Mouse (Mus musculus) small intestine, adult 2 months (tissue): ENCODE measurements around the gene Rhebl1. TPM values are rescaled to one million over a fixed set of nuclear protein-coding genes. Genes with fewer than 3 reads are reported as not detected.
"Not testable (repeated sequence)": the region's sequence is repeated elsewhere in the genome, so short reads cannot be mapped to it uniquely, and the experiment has no call there.

Source experiments
- H3K27ac ChIP-seq: fragments of 200-500 bp; 2 replicates; pipeline ENCODE4 v1.5.1; 2012; ENCODE audit warnings: low read depth, low read length, control low read depth, inconsistent platforms; ENCODE audit not compliant: insufficient read depth
- H3K27me3 ChIP-seq: fragments of 200-500 bp; 2 replicates; pipeline ENCODE4 v1.6.1; 2012; ENCODE audit warnings: mild to moderate bottlenecking, moderate library complexity, low read length, inconsistent platforms; ENCODE audit not compliant: control insufficient read depth, insufficient read depth
- H3K36me3 ChIP-seq: fragments of 200-500 bp; 2 replicates; pipeline ENCODE4 v1.6.1; 2012; ENCODE audit warnings: mild to moderate bottlenecking, low read length, control low read depth, inconsistent platforms; ENCODE audit not compliant: control insufficient read depth, insufficient read depth
- H3K4me1 ChIP-seq: fragments of 200-500 bp; 2 replicates; pipeline ENCODE4 v1.6.1; 2012; ENCODE audit warnings: low read length, inconsistent platforms, mixed read lengths; ENCODE audit not compliant: control insufficient read depth, insufficient read depth, insufficient read length
- H3K4me3 ChIP-seq: fragments of 200-500 bp; 2 replicates; pipeline ENCODE4 v1.5.1; 2012; ENCODE audit warnings: low read depth, mild to moderate bottlenecking, control low read depth, inconsistent platforms, low read length, moderate library complexity
- CTCF ChIP-seq: fragments of 200-500 bp; IDR thresholded peaks from 2 replicates; pipeline ENCODE4 v1.5.1; 2012; ENCODE audit warnings: low read depth, mild to moderate bottlenecking, control low read depth, inconsistent platforms, low read length, moderate library complexity, mixed read lengths; ENCODE audit not compliant: insufficient replicate concordance, insufficient read length; ENCODE audit errors: extremely low read depth
- POLR2A ChIP-seq: fragments of 200-500 bp; IDR thresholded peaks from 2 replicates; pipeline ENCODE4 v1.6.1; 2012; ENCODE audit warnings: low read depth, mild to moderate bottlenecking, control low read depth, inconsistent platforms, low read length, moderate library complexity
- WGBS: fragments of 180-500 bp; shearing (Covaris S2); methylation state at CpG from one replicate; pipeline ENCODE4 v1.1.7; 2018; 5-methylcytosine and 5-hydroxymethylcytosine counted together
- polyA plus RNA-seq: library from polyadenylated mRNA; depleted of rRNA; stranded (reverse); fragments of >200 nt; gene quantifications from 2 replicates; pipeline ENCODE4 v1.2.3, GENCODE M21; 2012

Gene Rhebl1
- polyA plus RNA-seq, 1 experiment, result 24.1 TPM

DNA sequence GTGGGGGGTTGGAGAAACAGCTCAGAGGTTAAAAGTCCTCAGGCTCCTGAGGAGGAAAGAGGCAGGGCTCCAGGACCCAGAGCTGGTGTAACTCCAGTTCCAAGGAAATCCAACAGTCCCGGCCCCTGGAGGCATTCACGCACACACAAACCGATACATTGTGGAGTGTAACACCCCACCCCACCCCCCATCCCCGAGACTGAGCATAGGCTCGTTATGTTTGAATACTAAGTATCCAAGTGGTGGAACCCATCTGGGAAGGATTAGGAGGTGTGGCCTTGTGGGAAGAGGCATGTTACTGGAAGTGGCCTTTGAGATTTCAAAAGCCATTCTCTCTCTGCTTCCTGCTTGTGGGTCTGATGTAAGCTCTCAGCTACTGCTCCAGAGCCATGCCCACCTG, 27.2 kb upstream of the Rhebl1 start:
- no peaks in the 10 kb centered on the region for H3K27me3 ChIP-seq
- H3K36me3 ChIP-seq, result no peaks in the 10 kb centered on the region
- 93% methylated on average over 5 of the region's 5 CpGs for WGBS
- TF ChIP-seq POLR2A (no peak), CTCF (no peak)
- H3K4me3 ChIP-seq, result no peak overlapping the region
- peak overlapping the region; percentile 83; the same call in 1 of the 2 replicates for H3K27ac ChIP-seq
- H3K4me1 ChIP-seq, result peaks cover 11% of the 10 kb centered on the region; the same call in 1 of the 2 replicates

DNA sequence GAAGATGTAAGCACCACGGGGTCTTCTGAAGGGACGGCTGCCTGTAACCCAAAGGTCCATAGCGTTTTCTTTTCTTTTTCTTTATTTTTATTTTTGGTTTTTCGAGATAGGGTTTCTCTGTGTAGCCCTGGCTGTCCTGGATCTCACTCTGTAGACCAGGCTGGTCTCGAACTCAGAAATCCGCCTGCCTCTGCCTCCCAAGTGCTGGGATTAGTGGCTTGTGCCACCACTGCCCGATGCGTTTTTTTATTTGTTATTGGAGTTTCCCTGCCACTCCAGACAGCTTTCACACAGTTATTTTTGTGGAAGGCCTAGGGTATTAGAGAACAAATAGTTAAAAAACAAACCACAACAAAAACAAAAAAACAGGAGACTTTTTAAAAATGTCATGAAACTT, 24.2 kb upstream of the Rhebl1 start:
- not testable (repeated sequence) for H3K36me3 ChIP-seq, H3K27me3 ChIP-seq
- peak overlapping the region; percentile 78 for H3K4me3 ChIP-seq
- H3K4me1 ChIP-seq, result peaks cover 11% of the 10 kb centered on the region; the same call in 1 of the 2 replicates
- 7% methylated on average over 8 of the region's 8 CpGs for WGBS
- peak overlapping the region; percentile 55; the same call in 1 of the 2 replicates for H3K27ac ChIP-seq

DNA sequence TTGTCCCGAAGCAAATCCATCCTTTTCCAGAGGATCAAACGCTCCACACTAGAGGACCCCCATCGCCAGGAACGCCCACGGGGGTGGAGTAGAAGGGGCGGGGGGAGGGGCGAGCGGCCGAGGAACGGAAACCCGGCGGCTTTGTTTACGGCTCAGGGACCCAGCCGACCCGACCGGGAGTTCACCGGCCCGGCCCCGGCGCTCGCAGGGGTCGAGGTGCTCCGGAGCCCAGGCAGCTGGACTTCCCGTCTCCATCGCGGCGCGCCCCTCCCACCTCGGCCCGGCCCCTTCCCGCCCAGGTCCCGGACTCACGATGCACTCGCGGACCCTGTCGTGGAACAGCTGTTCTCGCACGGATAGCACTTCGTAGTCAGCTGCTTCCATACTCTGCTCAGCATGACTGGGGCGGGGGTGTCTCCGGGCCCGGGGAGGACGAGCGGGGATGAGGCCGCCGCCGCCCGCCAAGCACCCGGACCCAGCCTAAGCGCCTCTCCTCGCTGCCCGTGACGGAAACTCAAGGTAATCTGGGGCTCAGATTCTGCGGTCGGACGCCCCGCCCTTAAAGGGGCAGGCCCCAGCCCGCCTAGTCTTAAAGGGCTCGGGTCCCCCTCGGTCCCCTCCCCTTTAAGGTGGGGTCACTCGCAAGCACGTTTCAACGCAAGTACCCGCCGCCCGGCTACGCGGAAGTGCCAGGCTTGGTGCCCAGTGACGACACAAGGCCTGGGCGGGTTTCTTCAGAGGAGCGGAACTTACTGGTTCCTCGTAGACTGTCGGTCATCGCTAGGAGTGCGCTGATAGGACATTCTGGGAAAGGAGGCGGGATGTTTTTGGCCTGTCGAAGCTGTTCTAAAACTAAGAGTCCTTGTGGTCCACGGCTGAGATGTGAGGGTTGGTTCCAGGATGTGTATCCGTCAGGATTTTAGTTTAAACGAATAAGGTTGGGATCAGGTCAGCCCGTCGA, 23.5 kb upstream of the Rhebl1 start, which contains the start of gene Lmbr1l:
Gene Lmbr1l (minus strand): TSS at position 694 of the 961 bp plus-strand sequence.
- peaks cover 7% of the 10 kb centered on the region; the same call in 1 of the 2 replicates for H3K4me1 ChIP-seq
- no peaks in the 10 kb centered on the region for H3K27me3 ChIP-seq
- 0 out of 2 replicates have a peak, but pooled peaks have one; percentile 18 for TF ChIP-seq CTCF
- peak; percentile 80 for TF ChIP-seq POLR2A
- WGBS, result under 1% methylated on average over 82 of the region's 82 CpGs
- H3K27ac ChIP-seq, result peak within 1 kb of the TSS; percentile 74
- peak within 1 kb of the TSS; percentile 78 for H3K4me3 ChIP-seq
- H3K36me3 ChIP-seq, result peaks cover 14% of the 10 kb centered on the region

DNA sequence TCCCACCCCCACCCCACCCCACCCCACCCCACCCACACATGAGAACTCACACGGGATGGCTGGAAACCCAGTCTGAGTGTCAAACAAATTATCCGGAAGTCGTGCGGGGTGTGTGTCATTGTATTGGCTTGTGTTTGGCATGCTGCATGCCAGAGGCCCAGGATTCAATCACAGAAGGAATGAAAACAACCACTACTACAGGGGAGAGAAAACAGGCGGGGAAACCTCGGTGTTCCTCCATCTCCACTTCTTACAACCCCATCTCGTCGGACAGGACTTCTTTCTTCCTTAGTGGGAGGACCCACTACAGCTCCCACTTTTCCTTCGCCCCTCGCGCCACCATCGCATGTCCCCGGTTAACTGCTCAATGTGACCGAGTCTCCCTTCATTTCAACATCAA, 22.8 kb upstream of the Rhebl1 start:
- Histone ChIP-seq H3K4me1 (peaks cover 3% of the 10 kb centered on the region; the same call in 1 of the 2 replicates), H3K27ac (peak overlapping the region; percentile 40), H3K4me3 (peak overlapping the region; percentile 78), H3K27me3 (no peaks in the 10 kb centered on the region), H3K36me3 (peaks cover 22% of the 10 kb centered on the region)
- under 1% methylated on average over 14 of the region's 14 CpGs for WGBS
- TF ChIP-seq POLR2A (no peak), CTCF (no peak)

DNA sequence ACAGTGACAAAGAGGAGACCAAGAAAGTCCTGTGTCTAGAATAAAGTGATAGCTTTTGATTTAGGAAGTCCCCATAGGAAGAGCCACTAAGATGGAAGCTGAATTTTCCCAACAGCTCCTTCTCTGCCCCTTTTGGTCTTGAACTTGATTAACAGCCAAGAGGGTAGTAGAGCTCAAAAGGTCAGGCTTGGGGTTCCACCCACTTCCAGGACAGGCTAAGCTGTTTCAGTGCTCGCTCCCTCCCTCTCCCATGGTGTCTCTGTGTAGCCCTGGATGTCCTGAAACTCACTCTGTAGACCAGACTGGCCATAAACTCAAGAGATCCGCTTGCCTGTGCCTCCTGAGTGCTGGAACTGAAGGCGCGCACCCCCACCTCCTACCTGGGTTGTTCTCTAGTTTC, 21.7 kb upstream of the Rhebl1 start:
- no peaks in the 10 kb centered on the region for H3K27me3 ChIP-seq
- TF ChIP-seq POLR2A (no peak), CTCF (no peak)

DNA sequence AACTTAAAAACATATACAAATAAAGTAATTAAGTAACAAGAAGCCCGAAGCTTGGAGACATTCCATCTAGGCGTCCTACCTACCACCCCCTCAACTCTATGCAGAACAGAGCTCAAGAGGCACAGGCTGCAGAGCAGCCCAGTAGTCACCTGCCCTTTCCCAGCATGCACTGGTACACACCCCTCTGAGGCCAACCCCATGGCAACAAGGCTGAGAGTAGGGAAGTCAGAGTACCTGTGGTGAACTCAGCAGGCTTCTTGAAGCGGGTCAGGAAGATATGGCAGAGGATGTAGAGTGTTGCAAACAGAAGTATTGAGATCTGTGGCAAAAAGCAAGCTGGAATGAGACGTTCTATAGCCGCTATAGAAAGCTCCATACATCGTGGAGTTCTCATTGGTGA, 20.6 kb upstream of the Rhebl1 start:
- peaks cover 39% of the 10 kb centered on the region for H3K36me3 ChIP-seq
- TF ChIP-seq POLR2A (no peak), CTCF (no peak)
- no peak overlapping the region for H3K27ac ChIP-seq
- WGBS, result 93% methylated on average over 6 of the region's 6 CpGs
- H3K4me1 ChIP-seq, result peaks cover 2% of the 10 kb centered on the region; the same call in 1 of the 2 replicates
- no peak overlapping the region for H3K4me3 ChIP-seq
- no peaks in the 10 kb centered on the region for H3K27me3 ChIP-seq

More for the DNA sequence above, 21.7 kb upstream of the Rhebl1 start:
- no peak overlapping the region for H3K27ac ChIP-seq
- H3K4me3 ChIP-seq, result no peak overlapping the region
- H3K4me1 ChIP-seq, result peaks cover 2% of the 10 kb centered on the region; the same call in 1 of the 2 replicates
- peaks cover 32% of the 10 kb centered on the region for H3K36me3 ChIP-seq
- 88% methylated on average over 4 of the region's 4 CpGs for WGBS

DNA sequence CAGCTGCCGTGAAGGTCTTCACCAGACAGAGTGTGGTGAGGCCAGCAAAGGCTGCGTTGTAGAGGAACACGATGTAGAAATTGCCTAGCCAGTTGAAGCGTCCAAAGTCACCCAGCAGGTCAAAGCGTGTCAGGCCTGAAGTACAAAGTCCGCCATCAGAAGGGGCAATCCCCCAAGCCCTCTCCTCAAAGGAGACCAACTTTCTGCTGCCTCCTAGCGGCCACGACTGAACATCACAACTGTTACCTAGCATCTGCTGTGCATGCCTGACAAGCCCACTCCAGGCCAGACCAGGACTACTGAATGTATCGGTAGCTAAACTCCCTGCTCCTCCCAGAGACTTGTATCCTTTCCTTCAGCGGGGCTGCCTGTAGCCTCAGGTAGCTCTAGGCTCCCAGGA, 10.4 kb upstream of the Rhebl1 start:
- TF ChIP-seq POLR2A, result no peak
- TF ChIP-seq CTCF, result peak; percentile 72; the same call in 1 of the 2 replicates
- WGBS, result 50% methylated on average over 10 of the region's 10 CpGs
- no peaks in the 10 kb centered on the region for H3K4me1 ChIP-seq
- no peaks in the 10 kb centered on the region for H3K27me3 ChIP-seq
- peaks cover 49% of the 10 kb centered on the region for H3K36me3 ChIP-seq
- H3K27ac ChIP-seq, result no peak overlapping the region
- H3K4me3 ChIP-seq, result no peak overlapping the region
